Comparison of ENCODE assay signal across 9 mouse cellular contexts in genomic region chr13:56112496-56112895, GRCm38 (mm10). TPM values are rescaled to one million over a fixed set of nuclear protein-coding genes. Genes with fewer than 3 reads are reported as not detected.
A peak's percentile ranks its signal among the peaks of the same experiment; 100 is the strongest.
DNase-seq lines count a peak whose midpoint lies in the region; ATAC-seq and TF ChIP-seq lines count a peak whose summit lies in the region.
"Had no signal": no experiment of that assay in that cellular context is flagged by ENCODE, and none has a peak within 500 bp of the region (broad histone marks: within the 10 kb centered on the region; RNA-seq: fewer than 3 reads in every experiment).

No protein-coding gene starts in this region.

- peak overlapping the region in 1 of 2 experiments; percentile 90; a peak in 3 of 4 replicates for H3K27ac ChIP-seq in heart, embryonic 14.5 days (replicated peaks in 1 of 2; ENCODE audit: control insufficient read depth in 1 of 2, insufficient read depth in 1 of 2, low read depth in 2 of 2, low read length in 2 of 2)
- H3K27ac ChIP-seq in thymus, adult 2 months (ENCODE audit: control insufficient read depth, insufficient read depth, low read length), result no peak overlapping the region
- peak overlapping the region; percentile 82 for H3K27ac ChIP-seq in intestine, embryonic 14.5 days (ENCODE audit: low read depth)
- peak overlapping the region; percentile 87 for H3K27ac ChIP-seq in stomach, embryonic 16.5 days (ENCODE audit: low read length)

- DNase-seq in heart, postnatal 14 days, result no peak
- peak; percentile 26 for DNase-seq in thymus, adult 2 months
- DNase-seq in thymus, adult 18-20 months, result no peak
- DNase-seq in intestine, embryonic 14.5 days (ENCODE audit: low spot score), result peak; percentile 75
- DNase-seq in spleen, adult 18-20 months, result no peak

- TF ChIP-seq CTCF in thymus, adult 2 months (IDR thresholded peaks at IDR 0.05; ENCODE audit: borderline replicate concordance, control insufficient read depth, extremely low read depth, insufficient read depth, low read length, poor library complexity), result no peak

- H3K9me3 ChIP-seq in heart, embryonic 14.5 days (ENCODE audit: control insufficient read depth, low read length), result no peaks in the 10 kb centered on the region
- no peaks in the 10 kb centered on the region for H3K9me3 ChIP-seq in intestine, embryonic 14.5 days (ENCODE audit: control insufficient read depth, low read length)
- H3K9me3 ChIP-seq in stomach, embryonic 16.5 days (replicated peaks; ENCODE audit: control insufficient read depth, low read length), result no peaks in the 10 kb centered on the region
- H3K9me3 ChIP-seq: G1E had no signal

- whole genome bisulfite sequencing in heart, embryonic 14.5 days, result 24% methylated on average over 4 of the region's 4 CpGs
- WGBS in thymus, adult 2 months, result 59% methylated on average over 4 of the region's 4 CpGs
- WGBS in intestine, embryonic 14.5 days, result 14% methylated on average over 4 of the region's 4 CpGs
- 20% methylated on average over 4 of the region's 4 CpGs for WGBS in stomach, embryonic 16.5 days

- H3K4me3 ChIP-seq in heart, embryonic 14.5 days (ENCODE audit: control insufficient read depth in 1 of 2, insufficient read depth in 1 of 2, low read depth in 1 of 2, low read length in 2 of 2), result no peak overlapping the region
- no peak overlapping the region for H3K4me3 ChIP-seq in thymus, adult 2 months (ENCODE audit: control insufficient read depth, insufficient read depth, low read length)
- no peak overlapping the region for H3K4me3 ChIP-seq in intestine, embryonic 14.5 days (ENCODE audit: low read depth, low read length)
- no peak overlapping the region for H3K4me3 ChIP-seq in stomach, embryonic 16.5 days (replicated peaks; ENCODE audit: low read length)

- H3K4me2 ChIP-seq in heart, embryonic 14.5 days (ENCODE audit: low read length), result no peak overlapping the region
- peak overlapping the region; percentile 26 for H3K4me2 ChIP-seq in intestine, embryonic 14.5 days (ENCODE audit: low read length)
- H3K4me2 ChIP-seq in stomach, embryonic 16.5 days (ENCODE audit: low read depth, low read length), result peak overlapping the region; percentile 35

- no peaks in the 10 kb centered on the region for H3K27me3 ChIP-seq in heart, embryonic 14.5 days (ENCODE audit: control insufficient read depth, insufficient read depth, low read length)
- H3K27me3 ChIP-seq in thymus, adult 2 months (ENCODE audit: control insufficient read depth, insufficient read depth, low read length), result no peaks in the 10 kb centered on the region
- no peaks in the 10 kb centered on the region for H3K27me3 ChIP-seq in intestine, embryonic 14.5 days (replicated peaks; ENCODE audit: control insufficient read depth, insufficient read depth, low read length)
- H3K27me3 ChIP-seq in stomach, embryonic 16.5 days (ENCODE audit: control insufficient read depth, insufficient read depth, low read length), result no peaks in the 10 kb centered on the region

- H3K9ac ChIP-seq in heart, embryonic 14.5 days (ENCODE audit: low read length), result peak overlapping the region; percentile 35
- H3K9ac ChIP-seq in intestine, embryonic 14.5 days (ENCODE audit: low read length), result no peak overlapping the region
- H3K9ac ChIP-seq in stomach, embryonic 16.5 days (ENCODE audit: low read length), result peak overlapping the region; percentile 34

- no peak for ATAC-seq in heart, embryonic 14.5 days (ENCODE audit: insufficient number of reproducible peaks, insufficient read depth, low FRiP score, low read depth)
- peak; percentile 62 for ATAC-seq in intestine, embryonic 14.5 days (replicated peaks; ENCODE audit: low FRiP score, low TSS enrichment, low read depth)
- ATAC-seq in stomach, embryonic 16.5 days (ENCODE audit: insufficient read depth, low FRiP score), result peak; percentile 68
- no peak for ATAC-seq in megakaryocyte, adult 5-6 weeks (ENCODE audit: poor library complexity, severe bottlenecking)

- intact Hi-C loops in heart, postnatal 14 days (cut with DNase I), result loop anchor here (5.0 kb wide), 1 partner anchor 40 kb away; no protein-coding TSS in a partner anchor

- H3K36me3 ChIP-seq in heart, embryonic 14.5 days (ENCODE audit: control insufficient read depth, insufficient read depth, low read length), result peaks cover 15% of the 10 kb centered on the region; the same call in 1 of the 2 replicates
- peaks cover 5% of the 10 kb centered on the region for H3K36me3 ChIP-seq in thymus, adult 2 months (ENCODE audit: control insufficient read depth, insufficient read depth, low read length)
- peaks cover 22% of the 10 kb centered on the region for H3K36me3 ChIP-seq in intestine, embryonic 14.5 days (ENCODE audit: control insufficient read depth, insufficient read depth, low read length)
- H3K36me3 ChIP-seq in stomach, embryonic 16.5 days (ENCODE audit: control insufficient read depth, insufficient read depth, low read length), result no peaks in the 10 kb centered on the region

- peaks cover 77 to 97% of the 10 kb centered on the region in 2 experiments for H3K4me1 ChIP-seq in heart, embryonic 14.5 days (ENCODE audit: control insufficient read depth in 2 of 2, insufficient read depth in 2 of 2, low read length in 2 of 2)
- H3K4me1 ChIP-seq in thymus, adult 2 months (replicated peaks; ENCODE audit: control insufficient read depth, insufficient read depth, low read length), result peaks cover 13% of the 10 kb centered on the region
- H3K4me1 ChIP-seq in intestine, embryonic 14.5 days (replicated peaks; ENCODE audit: control insufficient read depth, insufficient read depth, low read length), result peaks cover 89% of the 10 kb centered on the region
- peaks cover 85% of the 10 kb centered on the region for H3K4me1 ChIP-seq in stomach, embryonic 16.5 days (ENCODE audit: control insufficient read depth, insufficient read depth, low read length)

- TF ChIP-seq POLR2A in thymus, adult 2 months (IDR thresholded peaks at IDR 0.05; ENCODE audit: control insufficient read depth, extremely low read depth, insufficient read depth, low read length, poor library complexity), result no peak

RNA-seq across cellular contexts. Expression of gene H2afy, which starts 23.7 kb away (rescaled TPM):
- polyA plus RNA-seq in heart, embryonic 14.5 days (2014; fragmentation: Nextera tagmentation; extraction: Ambion mirVana), result 102 and 107 TPM in 2 replicates
- 10 to 100 TPM; 68.3 to 68.5 TPM for total RNA-seq in heart, postnatal 14 days (2021)
- 316 and 458 TPM in 2 replicates for polyA plus RNA-seq in thymus, adult 2 months (2012; rRNA removed)
- polyA plus RNA-seq in intestine, embryonic 14.5 days (2014; fragmentation: Nextera tagmentation; extraction: Ambion mirVana), result 361 and 379 TPM in 2 replicates
- polyA plus RNA-seq in stomach, embryonic 16.5 days (2015; fragmentation: Nextera tagmentation; extraction: Ambion mirVana), result 247 and 271 TPM in 2 replicates
- 304 and 326 TPM in 2 replicates for total RNA-seq in megakaryocyte, adult 5-6 weeks (2015)
- 669 and 674 TPM in 2 replicates for total RNA-seq in megakaryocyte, adult 5-6 weeks (2017)

Comparison
In these comparisons a context has a peak if more than half of its experiments do, and no peak if none do; other contexts are left out.
1. DNase-seq: peak in thymus, adult 2 months (single experiment) and intestine, embryonic 14.5 days (single experiment); none in heart, postnatal 14 days (0 of 2), thymus, adult 18-20 months (0 of 2) and spleen, adult 18-20 months (0 of 2).
2. ATAC-seq: peak in intestine, embryonic 14.5 days (single experiment) and stomach, embryonic 16.5 days (single experiment); none in heart, embryonic 14.5 days (single experiment) and megakaryocyte, adult 5-6 weeks (single experiment).